Mouse (Mus musculus) liver, embryonic 11.5 days (tissue): Measurements from ENCODE around the gene Gprc5c. TPM values are rescaled to one million over a fixed set of nuclear protein-coding genes. Genes with fewer than 3 reads are reported as not detected.

ENCODE experiments used
- polyA plus RNA-seq: library from polyadenylated mRNA; unstranded; fragments of >200 nt; fragmentation: Nextera tagmentation; extraction: Ambion mirVana; gene quantifications from 2 replicates; pipeline ENCODE4 v1.2.1, GENCODE M21; 2014

Gene Gprc5c
- polyA plus RNA-seq, 1 experiment from 2014 or later: 20.2 TPM

Other genes with a start within 250 kb of the Gprc5c start
- 1,440 and 1,641 TPM in 2 replicates for gene Rpl38, start 182.6 kb upstream of the Gprc5c start, polyA plus RNA-seq
- gene Ttyh2, start 175.7 kb upstream of the Gprc5c start, polyA plus RNA-seq: 7.1 and 7.4 TPM in 2 replicates
- not detected in 2 replicates for gene Dnaic2, start 123.7 kb upstream of the Gprc5c start, polyA plus RNA-seq
- 0.16 TPM in 1 of 2 replicates, not detected in the other for gene Kif19a, start 85.8 kb upstream of the Gprc5c start, polyA plus RNA-seq
- 0.10 and 0.43 TPM in 2 replicates for gene Btbd17, start 55.2 kb upstream of the Gprc5c start, polyA plus RNA-seq
- not detected in 2 replicates for gene Gpr142, start 52.2 kb upstream of the Gprc5c start, polyA plus RNA-seq
- 4.1 and 5.4 TPM in 2 replicates for gene Cd300a, start 38.9 kb downstream of the Gprc5c start, polyA plus RNA-seq
- gene Cd300lb, start 83.2 kb downstream of the Gprc5c start, polyA plus RNA-seq: 0.49 and 0.55 TPM in 2 replicates
- gene Cd300c, start 118.0 kb downstream of the Gprc5c start, polyA plus RNA-seq: not detected in 2 replicates
- gene Cd300ld, start 138.8 kb downstream of the Gprc5c start, polyA plus RNA-seq: 0.45 and 0.95 TPM in 2 replicates
- gene Cd300c2, start 150.7 kb downstream of the Gprc5c start, polyA plus RNA-seq: 3.7 and 4.4 TPM in 2 replicates
- not detected in 2 replicates for gene Cd300ld2, start 165.0 kb downstream of the Gprc5c start, polyA plus RNA-seq
- not detected in 2 replicates for gene Cd300ld4, start 175.9 kb downstream of the Gprc5c start, polyA plus RNA-seq
- gene Cd300ld5, start 186.6 kb downstream of the Gprc5c start, polyA plus RNA-seq: not detected in 2 replicates
- not detected in 2 replicates for gene Cd300ld3, start 197.3 kb downstream of the Gprc5c start, polyA plus RNA-seq
- gene Cd300e, start 211.0 kb downstream of the Gprc5c start, polyA plus RNA-seq: 0.33 and 0.56 TPM in 2 replicates
- 6.3 and 7.9 TPM in 2 replicates for gene Rab37, start 240.3 kb downstream of the Gprc5c start, polyA plus RNA-seq